Mouse (Mus musculus) heart, adult 2 months (tissue): ENCODE data around the gene Syna. TPM values are rescaled to one million over a fixed set of nuclear protein-coding genes. Genes with fewer than 3 reads are reported as not detected.

Experiments used
- DNase-seq, 2 experiments: peaks; one replicate each; pipeline ENCODE4 v3.0.0; 2021
- H3K27ac ChIP-seq: fragments of 200-600 bp; 2 replicates; pipeline ENCODE4 v1.8.1; 2022
- H3K27me3 ChIP-seq: fragments of 200-500 bp; 2 replicates; pipeline ENCODE4 v1.6.1; 2012; ENCODE audit warnings: mild to moderate bottlenecking, low read length, inconsistent platforms, mixed read lengths; ENCODE audit not compliant: control insufficient read depth, insufficient read depth
- H3K36me3 ChIP-seq: fragments of 200-500 bp; 2 replicates; pipeline ENCODE4 v1.6.1; 2012; ENCODE audit warnings: low read length, inconsistent platforms; ENCODE audit not compliant: control insufficient read depth, insufficient read depth
- H3K4me1 ChIP-seq: fragments of 200-500 bp; 2 replicates; pipeline ENCODE4 v1.6.1; 2011; ENCODE audit warnings: low read length; ENCODE audit not compliant: control insufficient read depth, insufficient read depth
- H3K4me3 ChIP-seq: fragments of 200-600 bp; 2 replicates; pipeline ENCODE4 v1.8.1; 2022
- H3K79me2 ChIP-seq: fragments of 200-500 bp; replicated peaks from 2 replicates; pipeline ENCODE4 v1.6.1; 2012; ENCODE audit warnings: mild to moderate bottlenecking, inconsistent platforms, low read length, moderate library complexity, mixed read lengths; ENCODE audit not compliant: control insufficient read depth, insufficient read depth
- H3K9ac ChIP-seq: fragments of 200-500 bp; 2 replicates; pipeline ENCODE4 v1.6.1; 2012; ENCODE audit warnings: low read depth, mild to moderate bottlenecking, control low read depth, inconsistent platforms, low read length, mixed read lengths
- CTCF ChIP-seq: fragments of 200-600 bp; IDR thresholded peaks from 2 replicates; pipeline ENCODE4 v1.8.1; 2022; ENCODE audit warnings: antibody characterized with exemption, mild to moderate bottlenecking, moderate library complexity
- EP300 ChIP-seq: fragments of 200-500 bp; IDR thresholded peaks from 2 replicates; pipeline ENCODE4 v1.6.1; 2011; ENCODE audit warnings: low read depth, low read length, control low read depth; ENCODE audit not compliant: insufficient read depth
- POLR2A ChIP-seq: fragments of 200-500 bp; IDR thresholded peaks from 2 replicates; pipeline ENCODE4 v1.6.1; 2011; ENCODE audit warnings: mild to moderate bottlenecking, low read depth, low read length, control low read depth; ENCODE audit not compliant: insufficient read depth
- WGBS: fragments of 180-500 bp; shearing (Covaris S2); methylation state at CpG from one replicate; pipeline ENCODE4 v1.1.7; 2018; 5-methylcytosine and 5-hydroxymethylcytosine counted together
- intact Hi-C: fragments of 180-260 bp; cut with DNase I; formaldehyde crosslinking; loops from one replicate; pipeline ENCODE4 v1.15.1; 2025
- polyA plus RNA-seq: library from polyadenylated mRNA; depleted of rRNA; stranded (reverse); fragments of >200 nt; gene quantifications from 2 replicates; pipeline ENCODE4 v1.2.3, GENCODE M21; 2012
- total RNA-seq, 2 experiments: library from RNA; stranded (reverse); gene quantifications; 2 replicates each; pipeline ENCODE4 v1.2.3; 2021

Syna gene
- total and polyA plus RNA-seq, 3 experiments = not detected

- Histone ChIP-seq H3K27me3 (no peaks in the 10 kb centered on the region), H3K4me1 (peaks cover 5% of the 10 kb centered on the region; the same call in 1 of the 2 replicates), H3K9ac (no peak overlapping the region), H3K27ac (no peak overlapping the region), H3K79me2 (no peaks in the 10 kb centered on the region; the same call in 1 of the 2 replicates), H3K36me3 (no peaks in the 10 kb centered on the region), H3K4me3 (no peak overlapping the region)
- DNase-seq = no peak
- intact Hi-C loops = no loop called here
- TF ChIP-seq EP300 (no peak), CTCF (no peak), POLR2A (no peak)
- whole genome bisulfite sequencing = 88% methylated on average over 6 of the region's 6 CpGs
Observed at GRCm38 (mm10) chr5:134532417-134532816, 27.6 kb downstream of the Syna start.

GRCm38 (mm10) chr5:134531585-134531984, 28.4 kb downstream of the Syna start:
- Histone ChIP-seq H3K4me3 (no peak overlapping the region), H3K4me1 (peaks cover 5% of the 10 kb centered on the region; the same call in 1 of the 2 replicates), H3K27ac (no peak overlapping the region; the same call in 1 of the 2 replicates), H3K79me2 (no peaks in the 10 kb centered on the region), H3K36me3 (no peaks in the 10 kb centered on the region), H3K27me3 (no peaks in the 10 kb centered on the region), H3K9ac (no peak overlapping the region)
- no peak for DNase-seq
- TF ChIP-seq POLR2A (no peak), EP300 (no peak), CTCF (no peak)
- intact Hi-C loops = no loop called here
- 68% methylated on average over 9 of the region's 9 CpGs for WGBS

DNA sequence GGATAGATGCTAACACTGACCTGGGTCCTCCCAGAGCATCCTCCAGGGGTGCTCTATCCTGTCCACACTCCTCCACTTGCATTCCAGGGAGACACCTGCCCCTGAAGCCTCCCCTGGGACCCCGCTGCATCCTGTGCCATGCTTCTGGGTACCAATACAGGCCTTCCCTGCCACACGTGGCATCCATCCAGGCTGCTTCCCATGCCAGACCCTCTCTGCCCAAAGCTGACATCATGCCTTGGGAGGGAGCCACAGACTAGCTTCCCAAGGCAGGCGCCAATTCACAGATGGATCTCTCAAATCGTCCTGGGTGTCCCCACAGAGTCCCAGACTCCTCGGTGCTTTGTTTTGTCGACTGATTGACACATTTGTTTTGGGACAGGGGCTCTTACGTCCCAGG, 29.1 kb downstream of the Syna start:
- Histone ChIP-seq H3K4me1 (peaks cover 5% of the 10 kb centered on the region; the same call in 1 of the 2 replicates), H3K79me2 (no peaks in the 10 kb centered on the region), H3K9ac (no peak overlapping the region), H3K27me3 (no peaks in the 10 kb centered on the region), H3K27ac (no peak overlapping the region), H3K36me3 (no peaks in the 10 kb centered on the region), H3K4me3 (no peak overlapping the region)
- WGBS = 53% methylated on average over 7 of the region's 7 CpGs
- intact Hi-C loops = no loop called here
- DNase-seq = peak; percentile 64 to 70
- TF ChIP-seq POLR2A (no peak), CTCF (no peak), EP300 (no peak)

DNA sequence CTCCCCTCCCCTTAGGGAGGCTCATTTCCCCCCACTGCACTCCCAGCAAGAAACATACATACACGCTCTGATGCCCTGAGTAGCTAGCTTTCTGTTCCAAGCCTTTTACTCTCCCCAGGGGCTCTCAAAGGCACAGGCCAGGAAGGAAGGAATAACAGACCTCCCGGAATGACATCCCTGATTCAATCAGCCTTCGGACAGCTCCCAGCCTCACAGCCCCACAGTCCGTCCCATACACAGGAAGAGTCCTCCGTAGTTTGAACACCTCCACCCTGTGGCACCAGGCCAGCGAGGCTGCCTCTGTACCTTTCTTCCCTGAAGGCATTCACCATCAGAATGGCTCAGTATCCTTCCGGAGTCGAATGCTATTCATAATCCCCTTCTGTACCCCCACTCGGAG, 31.5 kb downstream of the Syna start:
- no peak for DNase-seq
- H3K27ac ChIP-seq = no peak overlapping the region
- no peaks in the 10 kb centered on the region for H3K27me3 ChIP-seq
- intact Hi-C loops = no loop called here
- WGBS = 18% methylated on average over 9 of the region's 9 CpGs
- H3K36me3 ChIP-seq = no peaks in the 10 kb centered on the region
- TF ChIP-seq CTCF (no peak), POLR2A (no peak), EP300 (no peak)
- no peak overlapping the region for H3K4me3 ChIP-seq
- H3K79me2 ChIP-seq = no peaks in the 10 kb centered on the region
- H3K4me1 ChIP-seq = peaks cover 3% of the 10 kb centered on the region; the same call in 1 of the 2 replicates
- H3K9ac ChIP-seq = no peak overlapping the region

DNA sequence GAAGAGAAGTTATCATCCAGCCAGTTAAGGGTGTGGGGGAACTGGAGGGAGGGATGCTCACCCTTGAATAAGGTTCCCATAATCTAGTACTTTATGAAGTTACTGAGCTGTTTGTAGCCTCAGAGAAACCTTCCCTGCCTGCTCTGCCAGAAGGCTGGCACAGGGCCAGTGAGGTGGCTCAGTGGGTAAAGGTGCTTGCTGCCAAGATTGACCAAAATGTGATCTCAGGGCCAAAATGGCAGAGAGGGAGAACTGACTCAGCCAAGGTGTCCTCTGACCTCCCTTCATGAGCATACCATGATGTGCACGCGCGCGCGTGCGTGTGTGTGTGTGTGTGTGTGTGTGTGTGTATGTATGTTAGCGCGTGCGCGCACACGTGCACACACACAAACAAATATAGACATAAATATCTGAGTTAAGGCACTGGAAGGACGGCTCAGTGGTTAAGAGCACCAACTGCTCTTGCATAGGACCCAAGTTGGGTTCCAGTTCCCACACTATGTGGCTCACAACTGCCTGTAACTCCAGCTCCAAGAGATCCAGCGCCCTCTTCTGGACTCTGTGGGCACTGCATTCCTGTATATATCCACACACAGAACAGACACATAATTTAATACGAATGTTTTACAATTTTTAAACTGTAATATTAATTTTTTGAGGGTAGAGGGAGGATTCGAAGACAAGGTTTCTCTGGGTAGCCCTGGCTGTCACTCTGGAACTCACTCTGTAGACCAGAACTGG, 33.8 kb downstream of the Syna start:
- H3K27ac ChIP-seq = no peak overlapping the region
- DNase-seq = no peak
- H3K36me3 ChIP-seq = no peaks in the 10 kb centered on the region
- TF ChIP-seq EP300 = no peak
- TF ChIP-seq CTCF = peak; percentile 43
- no peak for TF ChIP-seq POLR2A
- no peak overlapping the region for H3K4me3 ChIP-seq
- H3K4me1 ChIP-seq = peaks cover 2% of the 10 kb centered on the region; the same call in 1 of the 2 replicates
- H3K79me2 ChIP-seq = no peaks in the 10 kb centered on the region
- intact Hi-C loops = no loop called here
- no peaks in the 10 kb centered on the region for H3K27me3 ChIP-seq
- 93% methylated on average over 15 of the region's 15 CpGs for WGBS
- H3K9ac ChIP-seq = no peak overlapping the region

DNA sequence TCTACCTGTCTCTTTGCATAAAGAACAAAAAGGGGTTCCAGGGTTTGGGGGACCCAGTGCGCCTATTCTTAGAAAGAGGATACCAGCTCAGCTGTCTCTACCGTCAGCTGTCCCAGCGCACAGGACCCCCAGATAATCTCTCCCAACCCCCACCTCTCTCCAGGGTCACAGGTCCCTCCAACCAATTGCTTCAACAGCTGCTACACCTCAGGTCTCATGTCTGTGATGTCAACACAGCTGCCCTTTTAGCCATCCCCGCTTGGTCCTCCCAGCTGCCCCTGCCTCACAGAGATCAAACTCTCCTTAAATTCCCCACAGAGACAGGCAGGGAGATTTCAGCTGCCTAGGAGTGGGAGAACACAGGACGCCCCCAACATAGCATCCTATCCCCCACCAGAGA, 36.2 kb downstream of the Syna start:
- no peak overlapping the region for H3K9ac ChIP-seq
- DNase-seq = no peak
- H3K79me2 ChIP-seq = no peaks in the 10 kb centered on the region
- intact Hi-C loops = no loop called here
- H3K4me1 ChIP-seq = peaks cover 1% of the 10 kb centered on the region; the same call in 1 of the 2 replicates
- no peak for TF ChIP-seq CTCF
- no peak for TF ChIP-seq POLR2A
- TF ChIP-seq EP300 = no peak
- H3K4me3 ChIP-seq = no peak overlapping the region
- WGBS = 82% methylated on average over 5 of the region's 5 CpGs
- no peak overlapping the region for H3K27ac ChIP-seq
- H3K27me3 ChIP-seq = no peaks in the 10 kb centered on the region
- H3K36me3 ChIP-seq = no peaks in the 10 kb centered on the region
